ENCODE assay signal across 17 mouse cellular contexts in the genomic region with DNA sequence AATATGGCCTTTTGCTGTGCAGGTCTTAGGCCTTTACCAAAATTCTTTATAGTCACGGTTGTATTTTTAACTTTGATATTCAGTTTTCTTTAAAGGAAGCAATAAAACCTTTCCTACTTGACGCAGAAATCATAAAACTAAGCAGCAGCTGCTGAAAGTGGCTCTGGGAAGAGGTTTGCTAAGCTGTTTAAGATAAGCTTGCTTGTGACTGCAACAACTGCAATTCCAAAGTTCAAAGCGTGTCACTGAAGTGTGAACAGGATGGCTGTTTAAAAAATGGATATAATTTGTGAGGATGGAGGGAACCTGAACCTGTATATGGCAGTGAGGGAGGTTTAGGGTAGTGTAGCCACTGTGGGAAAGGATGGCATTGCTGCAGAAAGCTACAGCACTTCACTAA. TPM values are rescaled to one million over a fixed set of nuclear protein-coding genes. Genes with fewer than 3 reads are reported as not detected.
"Had no signal": no experiment of that assay in that cellular context is flagged by ENCODE, and none has a peak within 500 bp of the region (broad histone marks: within the 10 kb centered on the region; RNA-seq: fewer than 3 reads in every experiment).

No protein-coding gene starts in this region.

- DNase-seq: kidney, adult 2 months; kidney, postnatal 14 days; lung, embryonic 14.5 days; lung, postnatal 10 days; lung, postnatal 4 days; right cerebral cortex, adult 18-20 months; right cerebral cortex, postnatal 25 days; thymus, postnatal 4 days had no signal

- H3K4me3 ChIP-seq: kidney, embryonic 15.5 days; left cerebral cortex, adult 2 months; midbrain, embryonic 12.5 days had no signal

- H3K9ac ChIP-seq: kidney, embryonic 15.5 days; lung, embryonic 14.5 days; midbrain, embryonic 12.5 days had no signal

- ATAC-seq: hindbrain, embryonic 16.5 days; inflammation-experienced regulatory T-cells, adult 6 months had no signal

- H3K4me2 ChIP-seq: kidney, embryonic 15.5 days; lung, embryonic 14.5 days; midbrain, embryonic 12.5 days had no signal

- H3K9me3 ChIP-seq: kidney, embryonic 15.5 days; midbrain, embryonic 12.5 days had no signal

- H3K27ac ChIP-seq: kidney, embryonic 15.5 days; left cerebral cortex, adult 2 months; midbrain, embryonic 12.5 days had no signal

- H3K27me3 ChIP-seq: kidney, embryonic 15.5 days; midbrain, embryonic 12.5 days had no signal

RNA-seq across cellular contexts. Expression of a gene that starts 31.1 kb away (rescaled TPM):
- total RNA-seq: liver, adult 2 months had no signal
- polyA plus RNA-seq: large intestine, adult 2 months; limb, embryonic 11.5 days; liver, adult 2 months; midbrain, embryonic 12.5 days; small intestine, adult 2 months had no signal
